Mouse (Mus musculus) embryonic facial prominence, embryonic 12.5 days (tissue): Measurements from ENCODE around the gene Hoxc12. TPM values are rescaled to one million over a fixed set of nuclear protein-coding genes. Genes with fewer than 3 reads are reported as not detected.

ENCODE experiments used
- ATAC-seq: fragments of 200-750 bp; cut with Nextera tagmentation; 2 replicates; pipeline ENCODE4 v1.8.0; 2017; ENCODE audit not compliant: insufficient number of reproducible peaks, insufficient read depth, low FRiP score, low TSS enrichment
- H3K27ac ChIP-seq: fragments of 300-500 bp; sonication (generic); 2 replicates; pipeline ENCODE4 v1.5.1; 2016; ENCODE audit warnings: mild to moderate bottlenecking
- H3K27me3 ChIP-seq: fragments of 300-500 bp; sonication (generic); 2 replicates; pipeline ENCODE4 v1.6.1; 2016; ENCODE audit warnings: mild to moderate bottlenecking, moderate library complexity
- H3K36me3 ChIP-seq: fragments of 300-500 bp; sonication (generic); 2 replicates; pipeline ENCODE4 v1.6.1; 2016; ENCODE audit warnings: mild to moderate bottlenecking
- H3K4me1 ChIP-seq: fragments of 300-500 bp; sonication (generic); 2 replicates; pipeline ENCODE4 v1.6.1; 2016
- H3K4me2 ChIP-seq: fragments of 300-500 bp; sonication (generic); replicated peaks from 2 replicates; pipeline ENCODE4 v1.6.1; 2016; ENCODE audit warnings: mild to moderate bottlenecking, moderate library complexity
- H3K4me3 ChIP-seq: fragments of 300-500 bp; sonication (generic); 2 replicates; pipeline ENCODE4 v1.5.1; 2016; ENCODE audit warnings: mild to moderate bottlenecking
- H3K9ac ChIP-seq: fragments of 300-500 bp; sonication (generic); 2 replicates; pipeline ENCODE4 v1.6.1; 2016; ENCODE audit warnings: mild to moderate bottlenecking, moderate library complexity
- H3K9me3 ChIP-seq: fragments of 300-500 bp; sonication (generic); 2 replicates; pipeline ENCODE4 v1.6.1; 2016; ENCODE audit warnings: mild to moderate bottlenecking, moderate library complexity
- WGBS: fragments of 180-500 bp; shearing (Covaris S2); methylation state at CpG from one replicate; pipeline ENCODE4 v1.1.7; 2016; 5-methylcytosine and 5-hydroxymethylcytosine counted together
- polyA plus RNA-seq: library from polyadenylated mRNA; unstranded; fragments of >200 nt; fragmentation: Nextera tagmentation; extraction: Ambion mirVana; gene quantifications from 2 replicates; pipeline ENCODE4 v1.2.1, GENCODE M21; 2016

Hoxc12 gene
- polyA plus RNA-seq, 1 experiment from 2014 or later: not detected

DNA sequence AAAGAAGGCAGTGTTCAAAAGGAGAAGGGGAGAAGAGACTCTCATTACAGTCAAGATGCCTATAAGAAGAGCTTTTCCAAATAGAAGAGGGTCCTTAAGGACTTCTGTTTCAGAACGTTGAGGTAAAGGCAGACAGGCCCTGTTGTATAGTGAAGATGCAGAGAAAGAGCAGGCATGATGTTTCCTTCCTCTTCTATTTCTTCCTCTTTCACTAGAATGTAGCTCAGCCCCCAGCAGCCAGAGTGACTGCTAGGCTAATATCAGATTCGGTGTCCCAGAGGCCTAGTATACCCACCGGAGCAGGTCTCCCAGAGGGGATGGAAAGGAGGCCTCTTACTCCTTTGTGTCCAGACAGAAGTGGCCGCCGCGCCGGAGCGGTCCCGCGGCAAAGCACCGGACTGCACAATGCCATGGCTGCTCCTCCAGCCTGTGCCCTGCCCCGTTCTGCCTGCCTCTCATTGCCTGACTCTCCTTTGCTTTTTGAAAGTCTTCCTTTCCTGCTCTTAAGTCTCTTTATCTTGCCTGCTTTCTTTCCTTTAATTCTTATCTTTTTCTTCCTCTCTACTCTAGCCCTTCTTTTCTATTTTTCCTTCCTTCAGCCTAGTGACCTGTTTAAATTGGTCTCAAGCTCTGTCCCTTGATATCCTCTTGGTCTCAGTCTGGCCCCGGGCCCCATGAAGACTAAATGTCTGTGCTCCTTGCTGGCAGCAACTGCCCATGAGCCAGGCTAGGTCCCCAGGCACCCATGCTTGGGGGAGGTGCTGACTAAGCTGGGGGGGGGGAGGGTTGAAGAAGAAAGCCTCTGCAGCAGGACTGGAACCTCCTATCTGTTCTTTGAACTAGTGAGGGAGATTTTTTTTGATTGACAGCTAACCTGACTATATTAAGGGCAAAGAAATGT lies 42.3 kb downstream of the Hoxc12 start:
- no peak overlapping the region for H3K4me3 ChIP-seq
- no peak for ATAC-seq
- WGBS: under 1% methylated on average over 13 of the region's 13 CpGs
- 0 out of 2 replicates have a peak, but pooled peaks cover 3% of the 10 kb centered on the region for H3K4me1 ChIP-seq
- no peaks in the 10 kb centered on the region for H3K36me3 ChIP-seq
- H3K27me3 ChIP-seq: peaks cover 100% of the 10 kb centered on the region
- no peak overlapping the region for H3K27ac ChIP-seq
- no peaks in the 10 kb centered on the region for H3K9me3 ChIP-seq
- H3K9ac ChIP-seq: no peak overlapping the region
- H3K4me2 ChIP-seq: no peak overlapping the region

GRCm38 (mm10) chr15:102979936-102980335 lies 43.4 kb downstream of the Hoxc12 start:
- Histone ChIP-seq H3K9me3 (no peaks in the 10 kb centered on the region), H3K27ac (no peak overlapping the region), H3K4me3 (no peak overlapping the region), H3K4me1 (0 out of 2 replicates have a peak, but pooled peaks cover 3% of the 10 kb centered on the region), H3K27me3 (peaks cover 100% of the 10 kb centered on the region), H3K36me3 (no peaks in the 10 kb centered on the region), H3K9ac (no peak overlapping the region), H3K4me2 (no peak overlapping the region)
- ATAC-seq: no peak
- WGBS: 0% methylated on average over 1 of the region's 1 CpGs

GRCm38 (mm10) chr15:102980352-102980751 lies 43.8 kb downstream of the Hoxc12 start:
- no peak overlapping the region for H3K9ac ChIP-seq
- H3K27me3 ChIP-seq: peaks cover 100% of the 10 kb centered on the region
- H3K9me3 ChIP-seq: no peaks in the 10 kb centered on the region
- H3K4me2 ChIP-seq: no peak overlapping the region
- ATAC-seq: no peak
- no peak overlapping the region for H3K27ac ChIP-seq
- no peaks in the 10 kb centered on the region for H3K36me3 ChIP-seq
- H3K4me1 ChIP-seq: 0 out of 2 replicates have a peak, but pooled peaks cover 3% of the 10 kb centered on the region
- no peak overlapping the region for H3K4me3 ChIP-seq
- 2% methylated on average over 11 of the region's 11 CpGs for WGBS

DNA sequence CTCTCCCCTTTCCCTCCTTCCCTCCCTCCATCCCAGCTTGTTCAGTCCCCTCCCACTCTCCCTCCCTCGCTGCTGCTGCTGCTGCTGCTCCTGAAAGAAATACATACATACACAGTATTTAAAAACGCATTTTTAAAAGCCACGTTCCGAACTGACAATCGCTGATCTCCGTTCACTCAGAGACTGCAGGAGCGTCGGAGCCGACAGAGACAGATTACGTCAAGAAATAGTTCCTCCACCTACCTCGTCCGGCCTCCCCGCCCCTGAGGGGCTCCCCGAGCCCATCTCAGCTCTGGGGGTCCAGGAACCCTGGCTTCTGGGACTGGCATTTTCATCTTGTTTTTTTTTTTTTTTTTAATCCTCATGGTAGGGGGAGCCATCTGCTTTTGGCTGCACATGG lies 44.4 kb downstream of the Hoxc12 start:
- H3K27me3 ChIP-seq: peaks cover 100% of the 10 kb centered on the region
- H3K27ac ChIP-seq: no peak overlapping the region
- no peaks in the 10 kb centered on the region for H3K9me3 ChIP-seq
- 0 out of 2 replicates have a peak, but pooled peaks cover 3% of the 10 kb centered on the region for H3K4me1 ChIP-seq
- peak overlapping the region; percentile 11; the same call in 1 of the 2 replicates for H3K4me2 ChIP-seq
- no peaks in the 10 kb centered on the region for H3K36me3 ChIP-seq
- 1% methylated on average over 14 of the region's 14 CpGs for WGBS
- no peak overlapping the region for H3K9ac ChIP-seq
- no peak overlapping the region for H3K4me3 ChIP-seq
- no peak for ATAC-seq

- Histone ChIP-seq H3K4me1 (0 out of 2 replicates have a peak, but pooled peaks cover 3% of the 10 kb centered on the region), H3K9me3 (no peaks in the 10 kb centered on the region), H3K9ac (no peak overlapping the region), H3K4me3 (peak overlapping the region; percentile 13; the same call in 1 of the 2 replicates), H3K36me3 (no peaks in the 10 kb centered on the region), H3K4me2 (peak overlapping the region; percentile 11), H3K27me3 (peaks cover 100% of the 10 kb centered on the region), H3K27ac (no peak overlapping the region)
- ATAC-seq: no peak
- under 1% methylated on average over 88 of the region's 88 CpGs for WGBS
These were observed 45.1 kb downstream of the Hoxc12 start for GRCm38 (mm10) chr15:102981379-102982288.

GRCm38 (mm10) chr15:102983716-102984115 lies 47.2 kb downstream of the Hoxc12 start:
- no peak overlapping the region for H3K4me3 ChIP-seq
- 1% methylated on average over 12 of the region's 12 CpGs for WGBS
- no peaks in the 10 kb centered on the region for H3K36me3 ChIP-seq
- peaks cover 100% of the 10 kb centered on the region for H3K27me3 ChIP-seq
- 0 out of 2 replicates have a peak, but pooled peaks cover 3% of the 10 kb centered on the region for H3K4me1 ChIP-seq
- no peak for ATAC-seq
- no peak overlapping the region for H3K9ac ChIP-seq
- no peak overlapping the region for H3K4me2 ChIP-seq
- H3K9me3 ChIP-seq: no peaks in the 10 kb centered on the region
- no peak overlapping the region for H3K27ac ChIP-seq

DNA sequence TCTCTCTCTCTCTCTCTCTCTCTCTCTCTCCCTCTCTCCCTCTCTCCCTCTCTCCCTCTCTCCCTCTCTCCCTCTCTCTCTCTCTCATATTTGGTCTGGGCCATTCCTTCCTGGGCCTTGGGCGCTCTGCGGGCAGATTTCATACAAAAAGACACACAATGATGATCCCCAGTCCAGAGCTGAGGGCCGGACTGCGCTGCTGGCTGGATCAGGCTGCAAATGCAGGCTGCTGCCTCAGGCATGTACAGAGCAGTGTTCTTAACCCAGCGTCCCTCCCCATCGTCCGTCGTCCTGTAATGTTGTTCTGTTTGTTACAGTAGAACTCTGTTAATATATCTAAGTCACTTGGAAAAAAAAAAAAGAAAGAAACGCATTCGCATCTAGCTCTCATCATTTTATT lies 48.0 kb downstream of the Hoxc12 start:
- H3K9me3 ChIP-seq: no peaks in the 10 kb centered on the region
- no peak overlapping the region for H3K27ac ChIP-seq
- 0 out of 2 replicates have a peak, but pooled peaks cover 3% of the 10 kb centered on the region for H3K4me1 ChIP-seq
- ATAC-seq: no peak
- no peak overlapping the region for H3K4me2 ChIP-seq
- no peak overlapping the region for H3K9ac ChIP-seq
- no peak overlapping the region for H3K4me3 ChIP-seq
- WGBS: 1% methylated on average over 10 of the region's 10 CpGs
- H3K36me3 ChIP-seq: no peaks in the 10 kb centered on the region
- H3K27me3 ChIP-seq: peaks cover 100% of the 10 kb centered on the region

DNA sequence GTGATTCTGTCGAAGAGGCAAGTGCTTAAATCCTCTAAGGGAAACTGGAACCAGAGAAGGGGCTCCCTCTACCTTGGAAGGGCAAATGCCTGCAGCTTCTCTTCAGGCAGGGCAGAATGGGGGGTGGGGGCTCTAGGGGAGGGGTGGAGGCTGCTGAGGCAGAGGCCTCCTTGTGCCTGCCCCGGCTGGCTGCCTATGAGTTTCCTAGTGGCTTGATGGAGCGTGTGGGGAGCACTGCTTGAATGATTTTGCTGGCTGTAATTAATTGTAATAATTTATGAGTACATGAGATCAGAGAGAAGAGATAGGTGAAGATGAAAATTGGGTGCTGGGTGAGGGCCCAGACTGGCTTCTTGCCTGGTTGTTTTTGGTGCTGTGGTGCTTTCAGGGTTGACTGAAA lies 48.4 kb downstream of the Hoxc12 start:
- Histone ChIP-seq H3K36me3 (no peaks in the 10 kb centered on the region), H3K27ac (no peak overlapping the region), H3K9ac (no peak overlapping the region), H3K4me3 (no peak overlapping the region), H3K4me1 (0 out of 2 replicates have a peak, but pooled peaks cover 3% of the 10 kb centered on the region), H3K27me3 (peaks cover 100% of the 10 kb centered on the region), H3K4me2 (no peak overlapping the region), H3K9me3 (no peaks in the 10 kb centered on the region)
- WGBS: 1% methylated on average over 3 of the region's 3 CpGs
- no peak for ATAC-seq

GRCm38 (mm10) chr15:102987124-102987833 lies 50.7 kb downstream of the Hoxc12 start:
- H3K27ac ChIP-seq: no peak overlapping the region
- no peak for ATAC-seq
- H3K4me3 ChIP-seq: no peak overlapping the region
- H3K27me3 ChIP-seq: peaks cover 100% of the 10 kb centered on the region
- no peak overlapping the region for H3K9ac ChIP-seq
- H3K4me2 ChIP-seq: no peak overlapping the region
- H3K36me3 ChIP-seq: no peaks in the 10 kb centered on the region
- WGBS: 2% methylated on average over 21 of the region's 21 CpGs
- H3K9me3 ChIP-seq: no peaks in the 10 kb centered on the region
- H3K4me1 ChIP-seq: 0 out of 2 replicates have a peak, but pooled peaks cover 4% of the 10 kb centered on the region

GRCm38 (mm10) chr15:102988078-102988477 lies 51.5 kb downstream of the Hoxc12 start:
- Histone ChIP-seq H3K36me3 (no peaks in the 10 kb centered on the region), H3K27me3 (peaks cover 100% of the 10 kb centered on the region), H3K4me1 (0 out of 2 replicates have a peak, but pooled peaks cover 4% of the 10 kb centered on the region), H3K9ac (no peak overlapping the region), H3K4me2 (no peak overlapping the region), H3K4me3 (no peak overlapping the region), H3K9me3 (no peaks in the 10 kb centered on the region), H3K27ac (no peak overlapping the region)
- ATAC-seq: no peak
- WGBS: 13% methylated on average over 5 of the region's 5 CpGs
